Mouse (Mus musculus) liver, embryonic 14.5 days (tissue): ENCODE data around the gene Spta1.

Experiments used
- CTCF ChIP-seq: IDR thresholded peaks from 2 replicates; pipeline ENCODE4 v1.5.1; 2016; ENCODE audit warnings: antibody characterized with exemption, low read depth, control low read depth
- EP300 ChIP-seq: IDR thresholded peaks from 2 replicates; pipeline ENCODE4 v1.6.1; 2016; ENCODE audit warnings: antibody characterized with exemption, low read depth

GRCm38 (mm10) chr1:174204699-174205098 lies 32.1 kb downstream of the Spta1 start:
- TF ChIP-seq CTCF (no peak), EP300 (no peak)
